Mouse (Mus musculus) megakaryocyte, adult 5-6 weeks (primary cell): ENCODE measurements around the gene Lrch3. TPM values are rescaled to one million over a fixed set of nuclear protein-coding genes. Genes with fewer than 3 reads are reported as not detected.
"Not testable (repeated sequence)": the region's sequence is repeated elsewhere in the genome, so short reads cannot be mapped to it uniquely, and the experiment has no call there.

Experiments used
- ATAC-seq: 2 replicates; pipeline ENCODE4 v1.8.0; 2016; ENCODE audit warnings: mild to moderate bottlenecking, inconsistent platforms; ENCODE audit not compliant: poor library complexity, severe bottlenecking
- total RNA-seq, 2 experiments: library from RNA; stranded (forward) in 1 of 2; stranded (reverse) in 1 of 2; fragments of 153-499, 151-499 nt in 1 of 2; fragments of 221-1000, 200-1000 nt in 1 of 2; gene quantifications; 2 replicates each; pipeline versions ENCODE4 v1.2.3 to v1.2.4; 2015 to 2017

The Lrch3 gene
- total RNA-seq, 2 experiments from 2014 or later, result 23.9 to 24.5 TPM

GRCm38 (mm10) chr16:32906727-32907126, 7.2 kb upstream of the Lrch3 start:
- no peak for ATAC-seq

GRCm38 (mm10) chr16:32913212-32913611, 688 bp upstream of the Lrch3 start:
- no peak for ATAC-seq

- ATAC-seq, result no peak
These were observed 1.6 kb downstream of the Lrch3 start for GRCm38 (mm10) chr16:32915292-32916068.

GRCm38 (mm10) chr16:32926629-32927028, 12.7 kb downstream of the Lrch3 start:
- ATAC-seq, result not testable (repeated sequence)

GRCm38 (mm10) chr16:32927044-32927443, 13.1 kb downstream of the Lrch3 start:
- no peak for ATAC-seq

GRCm38 (mm10) chr16:32929918-32930317, 16.0 kb downstream of the Lrch3 start:
- no peak for ATAC-seq

- no peak for ATAC-seq
These were observed 20.6 kb downstream of the Lrch3 start for GRCm38 (mm10) chr16:32934470-32934869.

GRCm38 (mm10) chr16:32935088-32935487, 21.2 kb downstream of the Lrch3 start:
- ATAC-seq, result no peak

GRCm38 (mm10) chr16:32937358-32937757, 23.5 kb downstream of the Lrch3 start:
- no peak for ATAC-seq

GRCm38 (mm10) chr16:32939301-32939700, 25.4 kb downstream of the Lrch3 start:
- ATAC-seq, result not testable (repeated sequence)

GRCm38 (mm10) chr16:32939716-32940115, 25.8 kb downstream of the Lrch3 start:
- not testable (repeated sequence) for ATAC-seq

GRCm38 (mm10) chr16:32941226-32941625, 27.3 kb downstream of the Lrch3 start:
- ATAC-seq, result not testable (repeated sequence)

GRCm38 (mm10) chr16:32942694-32943093, 28.8 kb downstream of the Lrch3 start:
- ATAC-seq, result no peak

GRCm38 (mm10) chr16:32945379-32945778, 31.5 kb downstream of the Lrch3 start:
- ATAC-seq, result no peak

GRCm38 (mm10) chr16:32948016-32948415, 34.1 kb downstream of the Lrch3 start:
- no peak for ATAC-seq

- no peak for ATAC-seq
These were observed 34.8 kb downstream of the Lrch3 start for GRCm38 (mm10) chr16:32948656-32949055.

- no peak for ATAC-seq
These were observed 35.4 kb downstream of the Lrch3 start for GRCm38 (mm10) chr16:32949281-32949680.

GRCm38 (mm10) chr16:32951074-32951473, 37.2 kb downstream of the Lrch3 start:
- ATAC-seq, result no peak

- ATAC-seq, result no peak
These were observed 39.9 kb downstream of the Lrch3 start for GRCm38 (mm10) chr16:32953806-32954205.

- ATAC-seq, result no peak
These were observed 40.4 kb downstream of the Lrch3 start for GRCm38 (mm10) chr16:32954304-32954703.

GRCm38 (mm10) chr16:32956889-32957288, 43.0 kb downstream of the Lrch3 start:
- no peak for ATAC-seq

GRCm38 (mm10) chr16:32972535-32972934, 58.6 kb downstream of the Lrch3 start:
- ATAC-seq, result peak; percentile 43; the same call in 1 of the 2 replicates

- no peak for ATAC-seq
These were observed 59.1 kb downstream of the Lrch3 start for GRCm38 (mm10) chr16:32973047-32973446.
